Mouse (Mus musculus) kidney, postnatal 0 days (tissue): ENCODE data around the gene Tdrd5. TPM values are rescaled to one million over a fixed set of nuclear protein-coding genes. Genes with fewer than 3 reads are reported as not detected.

ENCODE experiments used
- ATAC-seq: fragments of 200-750 bp; cut with Nextera tagmentation; replicated peaks from 2 replicates; pipeline ENCODE4 v1.8.0; 2017; ENCODE audit warnings: low read depth, moderate number of reproducible peaks, moderate TSS enrichment, moderate library complexity; ENCODE audit not compliant: low FRiP score
- DNase-seq: peaks from one replicate; pipeline ENCODE4 v3.0.0-alpha.2; 2016; ENCODE audit warnings: low spot score
- H3K27ac ChIP-seq: fragments of 300-500 bp; sonication (generic); 2 replicates; pipeline ENCODE4 v1.5.1; 2014; ENCODE audit warnings: mild to moderate bottlenecking
- H3K27me3 ChIP-seq: fragments of 300-500 bp; sonication (generic); 2 replicates; pipeline ENCODE4 v1.6.1; 2014; ENCODE audit warnings: low read length, mixed read lengths; ENCODE audit not compliant: insufficient read depth
- H3K36me3 ChIP-seq: fragments of 300-500 bp; sonication (generic); 2 replicates; pipeline ENCODE4 v1.6.1; 2014; ENCODE audit warnings: low read length, mixed read lengths; ENCODE audit not compliant: insufficient read depth
- H3K4me1 ChIP-seq: fragments of 300-500 bp; sonication (generic); replicated peaks from 2 replicates; pipeline ENCODE4 v1.6.1; 2014; ENCODE audit warnings: antibody characterized with exemption, low read length, mixed read lengths; ENCODE audit not compliant: insufficient read depth
- H3K4me2 ChIP-seq: fragments of 300-500 bp; sonication (generic); 2 replicates; pipeline ENCODE4 v1.6.1; 2014; ENCODE audit warnings: mild to moderate bottlenecking, low read length, moderate library complexity, mixed read lengths
- H3K4me3 ChIP-seq: fragments of 300-500 bp; sonication (generic); replicated peaks from 2 replicates; pipeline ENCODE4 v1.5.1; 2014; ENCODE audit warnings: low read depth, low read length
- H3K9ac ChIP-seq: fragments of 300-500 bp; sonication (generic); 2 replicates; pipeline ENCODE4 v1.6.1; 2014; ENCODE audit warnings: low read depth, low read length
- H3K9me3 ChIP-seq: fragments of 300-500 bp; sonication (generic); replicated peaks from 2 replicates; pipeline ENCODE4 v1.6.1; 2016; ENCODE audit warnings: low read length, inconsistent platforms, mixed read lengths
- CTCF ChIP-seq: IDR thresholded peaks from 2 replicates; pipeline ENCODE4 v1.5.1; 2016; ENCODE audit warnings: antibody characterized with exemption, low read depth, mild to moderate bottlenecking, moderate library complexity
- WGBS: fragments of 180-500 bp; shearing (Covaris S2); extraction: QIAGEN DNeasy Blood & Tissue Kit; methylation state at CpG from one replicate; pipeline ENCODE4 v1.1.7; 2014; 5-methylcytosine and 5-hydroxymethylcytosine counted together
- polyA plus RNA-seq: library from polyadenylated mRNA; unstranded; fragments of >200 nt; fragmentation: Nextera tagmentation; extraction: Ambion mirVana; gene quantifications from 2 replicates; pipeline ENCODE4 v1.2.1, GENCODE M21; 2015

Gene Tdrd5
- polyA plus RNA-seq, 1 experiment from 2014 or later, result 4.5 TPM

- Histone ChIP-seq H3K36me3 (no peaks in the 10 kb centered on the region), H3K27me3 (no peaks in the 10 kb centered on the region), H3K9me3 (no peaks in the 10 kb centered on the region), H3K4me2 (no peak overlapping the region), H3K27ac (no peak overlapping the region), H3K9ac (no peak overlapping the region), H3K4me1 (peaks cover under 1% of the 10 kb centered on the region; the same call in 1 of the 2 replicates), H3K4me3 (no peak overlapping the region)
- WGBS, result 27% methylated on average over 3 of the region's 3 CpGs
- no peak for TF ChIP-seq CTCF
- DNase-seq (no peak), ATAC-seq (no peak; the same call in 1 of the 2 replicates)
These were observed 86.1 kb downstream of the Tdrd5 start for GRCm38 (mm10) chr1:156217393-156217792.

DNA sequence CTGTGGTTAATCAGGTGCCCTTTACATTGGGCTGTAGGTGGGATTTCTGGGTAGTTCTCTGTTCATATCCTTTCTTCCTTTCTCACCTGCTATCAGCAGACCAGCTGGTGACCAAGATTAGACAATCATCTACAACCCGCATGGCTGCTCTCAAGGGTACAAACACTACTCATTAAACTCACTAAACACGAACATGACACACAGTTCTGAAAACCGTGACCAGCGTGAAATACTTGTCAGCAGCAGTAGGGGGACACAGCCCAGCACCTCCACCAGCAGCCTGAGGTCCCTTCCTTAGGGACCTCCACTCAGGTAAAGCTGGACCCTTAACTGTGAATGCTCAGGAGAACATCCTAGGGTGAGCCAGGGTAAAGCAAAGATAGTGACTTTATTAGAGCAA, 87.2 kb downstream of the Tdrd5 start:
- no peak for DNase-seq
- Histone ChIP-seq H3K9ac (no peak overlapping the region), H3K4me1 (no peaks in the 10 kb centered on the region), H3K4me2 (no peak overlapping the region), H3K36me3 (no peaks in the 10 kb centered on the region), H3K9me3 (no peaks in the 10 kb centered on the region), H3K27me3 (no peaks in the 10 kb centered on the region), H3K27ac (no peak overlapping the region), H3K4me3 (no peak overlapping the region)
- TF ChIP-seq CTCF, result peak; percentile 5; the same call in 1 of the 2 replicates
- peak; percentile 72 for ATAC-seq
- WGBS, result 68% methylated on average over 4 of the region's 4 CpGs

GRCm38 (mm10) chr1:156214651-156215050, 88.8 kb downstream of the Tdrd5 start:
- H3K4me2 ChIP-seq, result no peak overlapping the region
- no peak for DNase-seq
- 55% methylated on average over 8 of the region's 8 CpGs for WGBS
- H3K36me3 ChIP-seq, result no peaks in the 10 kb centered on the region
- H3K9ac ChIP-seq, result no peak overlapping the region
- no peaks in the 10 kb centered on the region for H3K4me1 ChIP-seq
- TF ChIP-seq CTCF, result no peak
- ATAC-seq, result no peak
- H3K27ac ChIP-seq, result no peak overlapping the region
- no peaks in the 10 kb centered on the region for H3K9me3 ChIP-seq
- H3K4me3 ChIP-seq, result no peak overlapping the region
- H3K27me3 ChIP-seq, result no peaks in the 10 kb centered on the region

GRCm38 (mm10) chr1:156212923-156213322, 90.5 kb downstream of the Tdrd5 start:
- Histone ChIP-seq H3K4me1 (no peaks in the 10 kb centered on the region), H3K27ac (no peak overlapping the region), H3K4me3 (no peak overlapping the region), H3K9ac (no peak overlapping the region), H3K9me3 (no peaks in the 10 kb centered on the region), H3K27me3 (no peaks in the 10 kb centered on the region), H3K36me3 (no peaks in the 10 kb centered on the region), H3K4me2 (no peak overlapping the region)
- ATAC-seq (no peak), DNase-seq (no peak)
- WGBS, result 95% methylated on average over 5 of the region's 5 CpGs
- no peak for TF ChIP-seq CTCF

DNA sequence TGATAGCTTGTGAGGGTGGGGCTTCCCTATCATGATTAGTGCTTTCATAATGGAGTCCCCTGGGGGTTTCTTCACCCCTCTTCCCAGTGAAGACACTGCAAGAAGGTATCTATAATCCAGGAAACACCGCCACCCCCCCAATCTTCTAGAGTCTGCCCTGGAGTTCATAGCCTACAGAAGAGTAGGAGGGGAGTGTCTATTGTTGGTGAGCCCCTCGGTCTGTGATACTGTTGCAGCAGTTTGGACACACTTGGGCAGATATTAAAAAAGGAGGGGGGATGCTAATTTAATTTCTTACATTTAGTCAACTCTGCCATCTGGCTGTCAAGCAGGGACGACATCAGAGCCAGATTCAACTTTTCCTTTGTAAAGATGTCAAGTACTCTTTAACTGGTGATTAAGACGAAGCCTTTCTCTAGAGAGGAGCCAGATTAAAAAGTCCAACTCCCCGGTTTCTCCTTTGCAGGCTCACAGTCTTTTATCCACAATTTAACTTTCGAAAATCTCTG, 91.6 kb downstream of the Tdrd5 start:
- 0 out of 2 replicates have a peak, but pooled peaks cover 1% of the 10 kb centered on the region for H3K27me3 ChIP-seq
- 58% methylated on average over 6 of the region's 6 CpGs for WGBS
- no peak overlapping the region for H3K9ac ChIP-seq
- H3K4me2 ChIP-seq, result no peak overlapping the region
- H3K36me3 ChIP-seq, result no peaks in the 10 kb centered on the region
- DNase-seq (no peak), ATAC-seq (no peak)
- H3K9me3 ChIP-seq, result no peaks in the 10 kb centered on the region
- H3K4me3 ChIP-seq, result no peak overlapping the region
- no peaks in the 10 kb centered on the region for H3K4me1 ChIP-seq
- TF ChIP-seq CTCF, result peak; percentile 18; the same call in 1 of the 2 replicates
- H3K27ac ChIP-seq, result no peak overlapping the region

Other genes with a start within 250 kb of the Tdrd5 start
- gene Fam163a, start 98.6 kb downstream of the Tdrd5 start, polyA plus RNA-seq, result 0.63 and 0.94 TPM in 2 replicates
- 62.5 and 64.3 TPM in 2 replicates for gene Nphs2, start 7.1 kb upstream of the Tdrd5 start, polyA plus RNA-seq
- gene Gm2000, start 62.4 kb upstream of the Tdrd5 start, polyA plus RNA-seq, result 763 and 841 TPM in 2 replicates
- gene Axdnd1, start 117.5 kb upstream of the Tdrd5 start, polyA plus RNA-seq, result 0.11 and 0.27 TPM in 2 replicates
- gene Soat1, start 170.7 kb upstream of the Tdrd5 start, polyA plus RNA-seq, result 30.5 and 37.9 TPM in 2 replicates
- 0.45 and 0.54 TPM in 2 replicates for gene Gm10031, start 220.3 kb upstream of the Tdrd5 start, polyA plus RNA-seq